Mouse (Mus musculus): ENCODE data around the gene Lkaaear1. TPM values are rescaled to one million over a fixed set of nuclear protein-coding genes. Genes with fewer than 3 reads are reported as not detected.

The Lkaaear1 gene
- polyA plus RNA-seq (2014; fragmentation: Nextera tagmentation; extraction: Ambion mirVana) = not detected in 2 replicates

DNA sequence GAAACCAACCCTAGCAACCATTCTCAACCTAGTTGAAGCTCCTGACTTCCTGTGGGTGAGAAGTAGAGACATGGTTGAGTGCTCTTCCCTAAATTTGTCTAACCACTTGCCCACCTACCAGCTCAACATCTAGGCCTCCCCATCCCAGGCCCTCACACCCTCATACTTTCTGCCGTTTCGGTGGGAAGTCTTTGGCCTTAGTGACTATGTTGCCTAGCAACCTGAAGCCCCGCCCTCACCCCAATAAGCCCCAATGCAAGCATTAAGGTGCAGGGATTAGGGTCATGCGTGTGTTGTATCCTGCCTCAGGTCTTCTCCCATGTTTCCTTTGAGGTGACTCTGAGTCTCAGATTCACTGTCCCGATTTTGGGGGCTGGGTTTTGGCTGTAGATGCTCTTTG lies at the start of gene Lkaaear1:
Gene Lkaaear1 (minus strand): TSS at position 202 of the 400 bp plus-strand sequence.
- no peak within 1 kb of the TSS for H3K9ac ChIP-seq (ENCODE audit: low read depth, low read length)

DNA sequence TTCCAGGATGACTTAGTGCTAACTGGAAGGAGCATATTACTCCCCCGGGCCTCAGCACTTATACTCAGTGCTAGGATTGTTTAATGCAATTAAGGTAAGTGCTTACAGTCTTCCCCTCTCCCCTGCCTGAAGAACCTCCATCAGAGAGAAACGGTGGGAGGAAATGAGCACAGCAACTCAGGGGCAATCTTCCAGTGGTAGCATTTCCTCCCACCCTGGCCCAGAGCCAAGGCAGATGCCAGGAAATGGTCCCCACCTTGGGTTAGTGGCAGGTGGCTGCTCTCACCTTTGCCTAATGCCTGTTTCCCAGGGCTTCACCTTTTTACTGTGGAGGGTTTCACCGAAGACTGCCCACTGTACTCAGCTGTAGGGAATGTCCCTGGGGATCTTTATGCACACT lies 31.8 kb upstream of the Lkaaear1 start:
- H3K9ac ChIP-seq (ENCODE audit: low read depth, low read length) = no peak overlapping the region
- H3K4me2 ChIP-seq (replicated peaks; ENCODE audit: low read depth, low read length) = no peak overlapping the region
- 50% methylated on average over 3 of the region's 3 CpGs for WGBS
- no peak for ATAC-seq (ENCODE audit: low FRiP score, low TSS enrichment)
- no peak overlapping the region for H3K4me3 ChIP-seq (ENCODE audit: low read length)
- H3K36me3 ChIP-seq (ENCODE audit: control insufficient read depth, insufficient read depth, low read length) = no peaks in the 10 kb centered on the region
- no peak overlapping the region for H3K27ac ChIP-seq (ENCODE audit: low read depth, low read length)
- H3K4me1 ChIP-seq (ENCODE audit: control insufficient read depth, insufficient read depth, low read length) = no peaks in the 10 kb centered on the region
- H3K27me3 ChIP-seq (ENCODE audit: control insufficient read depth, insufficient read depth, low read length) = no peaks in the 10 kb centered on the region
- H3K9me3 ChIP-seq (ENCODE audit: control insufficient read depth, low read length) = no peaks in the 10 kb centered on the region

More for the DNA sequence above, at the start of gene Lkaaear1:
- Histone ChIP-seq H3K4me3 (ENCODE audit: low read length) (no peak within 1 kb of the TSS), H3K4me1 (ENCODE audit: control insufficient read depth, insufficient read depth, low read length) (no peaks in the 10 kb centered on the region), H3K36me3 (ENCODE audit: control insufficient read depth, insufficient read depth, low read length) (no peaks in the 10 kb centered on the region), H3K27ac (ENCODE audit: low read depth, low read length) (no peak within 1 kb of the TSS), H3K4me2 (replicated peaks; ENCODE audit: low read depth, low read length) (no peak within 1 kb of the TSS), H3K9me3 (ENCODE audit: control insufficient read depth, low read length) (no peaks in the 10 kb centered on the region), H3K27me3 (ENCODE audit: control insufficient read depth, insufficient read depth, low read length) (no peaks in the 10 kb centered on the region)
- ATAC-seq (ENCODE audit: low FRiP score, low TSS enrichment) = no peak
- WGBS = 50% methylated on average over 5 of the region's 5 CpGs

DNA sequence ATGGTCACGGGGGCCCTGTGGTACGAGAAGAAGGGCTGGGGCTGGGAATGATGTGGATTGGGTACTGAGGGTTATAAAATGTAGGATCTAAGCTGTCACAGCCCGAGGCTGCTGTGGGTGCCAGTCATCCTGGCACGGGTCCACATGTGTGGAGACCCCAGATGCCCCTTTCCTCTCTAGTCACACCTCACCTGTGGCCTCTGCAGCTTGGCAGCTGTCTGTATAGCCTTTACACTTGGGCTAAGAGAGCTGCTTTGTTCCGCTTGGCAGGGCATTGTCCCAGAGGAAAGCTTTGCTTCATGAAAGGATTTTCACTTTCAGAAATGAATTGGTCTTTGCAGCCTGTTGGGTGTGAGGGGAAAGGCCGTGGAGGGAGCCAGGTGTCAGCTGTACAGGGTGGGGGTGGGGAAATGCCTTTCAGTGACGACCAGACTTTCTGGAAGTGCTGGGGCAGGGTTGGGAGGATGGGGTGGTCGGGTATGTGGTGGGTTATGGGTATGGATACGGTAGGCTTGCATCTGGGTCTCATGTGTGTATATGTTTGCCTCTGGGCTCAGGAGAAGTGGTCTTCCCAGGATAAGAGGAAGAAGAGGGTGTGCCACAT lies 29.5 kb upstream of the Lkaaear1 start:
- Histone ChIP-seq H3K27ac (ENCODE audit: low read depth, low read length) (no peak overlapping the region), H3K9ac (ENCODE audit: low read depth, low read length) (no peak overlapping the region), H3K27me3 (ENCODE audit: control insufficient read depth, insufficient read depth, low read length) (no peaks in the 10 kb centered on the region), H3K9me3 (ENCODE audit: control insufficient read depth, low read length) (no peaks in the 10 kb centered on the region), H3K36me3 (ENCODE audit: control insufficient read depth, insufficient read depth, low read length) (no peaks in the 10 kb centered on the region), H3K4me1 (ENCODE audit: control insufficient read depth, insufficient read depth, low read length) (no peaks in the 10 kb centered on the region), H3K4me2 (replicated peaks; ENCODE audit: low read depth, low read length) (no peak overlapping the region), H3K4me3 (ENCODE audit: low read length) (no peak overlapping the region)
- 48% methylated on average over 9 of the region's 9 CpGs for WGBS
- ATAC-seq (ENCODE audit: low FRiP score, low TSS enrichment) = no peak

DNA sequence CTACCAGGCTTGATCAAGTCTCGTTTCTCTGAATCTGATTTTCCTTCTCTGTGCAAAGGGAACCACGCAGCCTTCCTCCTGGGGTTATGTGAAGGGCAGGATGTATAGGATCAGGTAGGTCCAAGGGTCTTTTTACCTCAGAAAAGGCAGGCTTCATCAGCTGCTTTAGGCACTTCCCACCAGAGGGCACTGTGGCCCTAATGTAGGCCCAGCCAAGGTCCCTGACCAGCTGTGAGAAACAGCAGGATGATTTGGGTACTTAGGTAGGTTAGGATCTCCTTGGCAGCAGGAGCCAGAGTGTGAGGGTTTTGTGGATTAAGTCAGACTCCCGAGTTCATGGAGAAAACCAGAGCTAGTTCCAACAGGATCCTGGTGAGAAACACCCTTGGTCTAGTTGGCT lies 24.0 kb upstream of the Lkaaear1 start:
- Histone ChIP-seq H3K9me3 (ENCODE audit: control insufficient read depth, low read length) (no peaks in the 10 kb centered on the region), H3K36me3 (ENCODE audit: control insufficient read depth, insufficient read depth, low read length) (no peaks in the 10 kb centered on the region), H3K27me3 (ENCODE audit: control insufficient read depth, insufficient read depth, low read length) (no peaks in the 10 kb centered on the region), H3K4me3 (ENCODE audit: low read length) (no peak overlapping the region), H3K4me2 (replicated peaks; ENCODE audit: low read depth, low read length) (no peak overlapping the region), H3K4me1 (ENCODE audit: control insufficient read depth, insufficient read depth, low read length) (no peaks in the 10 kb centered on the region), H3K9ac (ENCODE audit: low read depth, low read length) (no peak overlapping the region), H3K27ac (ENCODE audit: low read depth, low read length) (no peak overlapping the region)
- no peak for ATAC-seq (ENCODE audit: low FRiP score, low TSS enrichment)
- 15% methylated on average over 3 of the region's 3 CpGs for WGBS

DNA sequence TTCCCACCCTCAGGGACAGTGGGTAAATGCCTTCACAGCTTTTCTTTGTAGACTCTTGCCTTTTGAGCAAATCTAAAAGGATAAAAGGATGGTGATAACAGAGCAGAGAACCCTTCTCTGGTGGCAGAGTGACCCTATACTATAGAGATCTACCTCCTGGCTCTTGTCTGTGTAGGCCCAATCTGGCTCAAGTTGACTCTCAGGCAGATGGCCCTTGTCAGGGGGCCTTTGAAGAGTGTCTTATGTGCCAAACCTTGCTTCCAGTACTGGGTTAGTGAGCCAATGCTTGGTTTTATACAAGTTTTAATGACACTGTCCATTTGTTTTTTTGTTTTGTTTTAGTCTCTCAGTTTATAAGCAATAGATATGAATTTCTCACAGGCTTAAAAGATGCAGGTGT lies 23.0 kb upstream of the Lkaaear1 start:
- Histone ChIP-seq H3K4me1 (ENCODE audit: control insufficient read depth, insufficient read depth, low read length) (no peaks in the 10 kb centered on the region), H3K36me3 (ENCODE audit: control insufficient read depth, insufficient read depth, low read length) (no peaks in the 10 kb centered on the region), H3K9ac (ENCODE audit: low read depth, low read length) (no peak overlapping the region), H3K27ac (ENCODE audit: low read depth, low read length) (no peak overlapping the region), H3K4me3 (ENCODE audit: low read length) (no peak overlapping the region), H3K27me3 (ENCODE audit: control insufficient read depth, insufficient read depth, low read length) (no peaks in the 10 kb centered on the region), H3K4me2 (replicated peaks; ENCODE audit: low read depth, low read length) (no peak overlapping the region), H3K9me3 (ENCODE audit: control insufficient read depth, low read length) (no peaks in the 10 kb centered on the region)
- ATAC-seq (ENCODE audit: low FRiP score, low TSS enrichment) = no peak

DNA sequence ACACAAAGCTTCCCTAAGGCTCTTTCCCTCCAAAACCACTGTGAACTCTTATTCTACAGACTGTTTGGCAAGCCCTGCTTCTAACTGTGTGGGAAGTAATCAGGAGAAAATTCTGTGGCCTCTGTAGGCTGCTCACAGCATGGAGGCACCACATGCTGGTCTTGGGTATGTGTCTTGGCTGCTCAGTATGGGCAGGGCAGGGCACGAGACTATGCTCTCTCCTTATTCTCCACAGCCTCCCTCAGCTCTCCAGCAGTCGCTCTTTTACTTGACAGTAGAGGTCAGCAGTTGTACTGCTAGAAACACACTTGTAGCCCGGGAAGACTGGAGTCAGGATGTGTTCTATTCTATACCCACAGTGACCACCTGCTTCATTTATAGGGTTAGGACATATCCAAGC lies 21.8 kb upstream of the Lkaaear1 start:
- no peaks in the 10 kb centered on the region for H3K27me3 ChIP-seq (ENCODE audit: control insufficient read depth, insufficient read depth, low read length)
- 31% methylated on average over 3 of the region's 3 CpGs for WGBS
- ATAC-seq (ENCODE audit: low FRiP score, low TSS enrichment) = no peak
- no peak overlapping the region for H3K4me2 ChIP-seq (replicated peaks; ENCODE audit: low read depth, low read length)
- no peaks in the 10 kb centered on the region for H3K9me3 ChIP-seq (ENCODE audit: control insufficient read depth, low read length)
- no peak overlapping the region for H3K4me3 ChIP-seq (ENCODE audit: low read length)
- no peak overlapping the region for H3K9ac ChIP-seq (ENCODE audit: low read depth, low read length)
- H3K4me1 ChIP-seq (ENCODE audit: control insufficient read depth, insufficient read depth, low read length) = no peaks in the 10 kb centered on the region
- no peaks in the 10 kb centered on the region for H3K36me3 ChIP-seq (ENCODE audit: control insufficient read depth, insufficient read depth, low read length)
- H3K27ac ChIP-seq (ENCODE audit: low read depth, low read length) = no peak overlapping the region

DNA sequence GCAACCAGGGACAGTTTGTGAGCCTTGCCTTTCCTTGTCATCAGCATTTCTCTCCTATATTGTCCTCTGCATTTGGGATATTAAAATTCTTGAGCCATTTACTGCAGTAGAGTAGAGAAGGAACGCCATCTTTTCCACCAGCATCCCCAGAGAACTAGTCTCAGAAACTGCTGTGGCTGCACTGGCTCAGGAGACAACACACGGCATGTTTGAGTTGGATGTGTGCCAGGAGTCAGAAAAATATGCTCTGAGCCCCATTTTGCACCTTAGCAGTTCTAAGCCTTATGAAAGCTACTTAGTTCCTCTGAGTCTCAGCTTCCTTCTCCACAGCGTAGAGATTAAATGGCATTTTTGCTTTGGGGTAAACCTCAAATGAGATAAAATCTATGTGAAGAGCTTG lies 18.7 kb upstream of the Lkaaear1 start:
- Histone ChIP-seq H3K27me3 (ENCODE audit: control insufficient read depth, insufficient read depth, low read length) (no peaks in the 10 kb centered on the region), H3K9ac (ENCODE audit: low read depth, low read length) (no peak overlapping the region), H3K36me3 (ENCODE audit: control insufficient read depth, insufficient read depth, low read length) (no peaks in the 10 kb centered on the region), H3K4me1 (ENCODE audit: control insufficient read depth, insufficient read depth, low read length) (no peaks in the 10 kb centered on the region), H3K4me2 (replicated peaks; ENCODE audit: low read depth, low read length) (no peak overlapping the region), H3K27ac (ENCODE audit: low read depth, low read length) (no peak overlapping the region), H3K4me3 (ENCODE audit: low read length) (no peak overlapping the region), H3K9me3 (ENCODE audit: control insufficient read depth, low read length) (no peaks in the 10 kb centered on the region)
- WGBS = 59% methylated on average over 3 of the region's 3 CpGs
- no peak for ATAC-seq (ENCODE audit: low FRiP score, low TSS enrichment)

DNA sequence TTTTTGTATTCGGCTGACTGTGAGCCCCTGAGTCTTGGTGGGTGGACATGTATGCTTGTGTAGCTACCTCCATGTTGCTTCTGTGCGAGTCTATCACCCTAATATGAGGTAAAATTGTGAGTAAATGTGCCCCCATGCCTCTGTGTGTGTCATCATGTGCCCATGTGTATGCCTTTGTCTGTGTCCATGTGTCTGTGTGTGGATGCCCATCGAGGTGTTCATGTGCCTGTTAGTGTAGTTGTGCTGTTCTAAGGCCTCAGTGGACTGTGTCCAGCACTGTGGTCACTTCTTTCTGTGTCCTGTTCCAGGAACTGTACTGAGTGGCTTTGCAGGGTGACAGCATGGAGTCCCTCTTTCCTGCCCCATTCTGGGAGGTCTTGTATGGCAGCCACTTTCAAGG lies 17.1 kb upstream of the Lkaaear1 start:
- H3K36me3 ChIP-seq (ENCODE audit: control insufficient read depth, insufficient read depth, low read length) = no peaks in the 10 kb centered on the region
- ATAC-seq (ENCODE audit: low FRiP score, low TSS enrichment) = no peak
- H3K27me3 ChIP-seq (ENCODE audit: control insufficient read depth, insufficient read depth, low read length) = no peaks in the 10 kb centered on the region
- H3K9me3 ChIP-seq (ENCODE audit: control insufficient read depth, low read length) = no peaks in the 10 kb centered on the region
- H3K27ac ChIP-seq (ENCODE audit: low read depth, low read length) = no peak overlapping the region
- no peak overlapping the region for H3K4me3 ChIP-seq (ENCODE audit: low read length)
- no peak overlapping the region for H3K9ac ChIP-seq (ENCODE audit: low read depth, low read length)
- 75% methylated on average over 3 of the region's 3 CpGs for WGBS
- H3K4me1 ChIP-seq (ENCODE audit: control insufficient read depth, insufficient read depth, low read length) = no peaks in the 10 kb centered on the region
- no peak overlapping the region for H3K4me2 ChIP-seq (replicated peaks; ENCODE audit: low read depth, low read length)

DNA sequence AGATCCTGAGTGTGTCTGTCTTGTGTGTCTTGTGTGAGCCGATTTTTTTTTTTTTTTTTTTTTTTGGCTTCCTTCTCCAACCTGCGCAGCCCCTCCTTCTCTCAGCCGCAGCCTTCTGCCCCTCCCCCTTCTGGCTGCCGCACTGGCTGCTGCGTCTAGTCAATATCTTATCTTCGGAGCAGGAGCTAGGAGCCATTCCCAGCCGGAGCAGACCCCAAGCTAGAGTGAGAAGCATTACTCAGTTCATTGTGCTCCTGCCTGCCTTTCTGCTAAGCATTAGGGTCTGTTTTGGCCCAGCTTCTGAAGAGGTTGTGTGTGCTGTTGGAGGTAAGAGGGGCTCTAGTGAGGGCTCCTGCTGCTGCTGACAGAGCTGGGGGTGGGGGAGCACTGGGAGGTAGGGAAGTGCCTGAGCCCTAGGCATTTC lies 16.7 kb upstream of the Lkaaear1 start, which contains the start of gene Oprl1:
Gene Oprl1 (plus strand): TSS at position 114 of the 424 bp plus-strand sequence.
- H3K9me3 ChIP-seq (ENCODE audit: control insufficient read depth, low read length) = no peaks in the 10 kb centered on the region
- no peak within 1 kb of the TSS for H3K9ac ChIP-seq (ENCODE audit: low read depth, low read length)
- H3K36me3 ChIP-seq (ENCODE audit: control insufficient read depth, insufficient read depth, low read length) = no peaks in the 10 kb centered on the region
- H3K27me3 ChIP-seq (ENCODE audit: control insufficient read depth, insufficient read depth, low read length) = no peaks in the 10 kb centered on the region
- ATAC-seq (ENCODE audit: low FRiP score, low TSS enrichment) = no peak
- no peaks in the 10 kb centered on the region for H3K4me1 ChIP-seq (ENCODE audit: control insufficient read depth, insufficient read depth, low read length)
- 2% methylated on average over 7 of the region's 7 CpGs for WGBS
- no peak within 1 kb of the TSS for H3K27ac ChIP-seq (ENCODE audit: low read depth, low read length)
- no peak within 1 kb of the TSS for H3K4me3 ChIP-seq (ENCODE audit: low read length)
- 0 out of 2 replicates have a peak within 1 kb of the TSS, but pooled peaks have one; percentile 19 for H3K4me2 ChIP-seq (replicated peaks; ENCODE audit: low read depth, low read length)
